Mouse (Mus musculus) left cerebral cortex, adult 11 months (tissue): ENCODE measurements at regions not wholly inside any gene's neighbourhood (a gene's known extent, or its start where the extent isn't known, plus 50 kb on each side); places are given as distances from the start of the nearest gene placed in this dataset.
"Not testable (repeated sequence)": the region's sequence is repeated elsewhere in the genome, so short reads cannot be mapped to it uniquely, and the experiment has no call there.

Experiments used
- DNase-seq: peaks from one replicate; pipeline ENCODE4 v3.0.0; 2022; ENCODE audit warnings: low spot score

DNA sequence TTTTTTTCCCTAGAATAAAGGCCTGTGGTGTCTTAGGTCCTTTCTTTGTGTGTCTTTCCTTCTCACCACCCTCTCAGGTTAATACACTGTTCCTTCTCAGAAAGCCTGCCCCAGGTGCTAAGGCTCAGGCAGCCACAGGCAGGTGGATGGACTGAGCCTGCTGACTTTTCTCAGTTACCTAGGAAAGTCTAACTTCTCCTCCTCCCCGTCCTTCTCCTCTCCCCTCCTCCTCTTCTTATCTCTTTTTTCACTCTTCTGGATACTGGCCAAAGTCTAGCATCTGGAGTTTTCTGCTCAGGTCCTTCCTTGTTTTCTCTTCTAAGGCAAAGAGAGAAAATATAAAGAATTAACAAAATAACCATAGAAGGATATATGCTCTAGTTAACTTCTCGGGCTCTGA is 260.5 kb downstream of the Dad1 start:
- no peak for DNase-seq

DNA sequence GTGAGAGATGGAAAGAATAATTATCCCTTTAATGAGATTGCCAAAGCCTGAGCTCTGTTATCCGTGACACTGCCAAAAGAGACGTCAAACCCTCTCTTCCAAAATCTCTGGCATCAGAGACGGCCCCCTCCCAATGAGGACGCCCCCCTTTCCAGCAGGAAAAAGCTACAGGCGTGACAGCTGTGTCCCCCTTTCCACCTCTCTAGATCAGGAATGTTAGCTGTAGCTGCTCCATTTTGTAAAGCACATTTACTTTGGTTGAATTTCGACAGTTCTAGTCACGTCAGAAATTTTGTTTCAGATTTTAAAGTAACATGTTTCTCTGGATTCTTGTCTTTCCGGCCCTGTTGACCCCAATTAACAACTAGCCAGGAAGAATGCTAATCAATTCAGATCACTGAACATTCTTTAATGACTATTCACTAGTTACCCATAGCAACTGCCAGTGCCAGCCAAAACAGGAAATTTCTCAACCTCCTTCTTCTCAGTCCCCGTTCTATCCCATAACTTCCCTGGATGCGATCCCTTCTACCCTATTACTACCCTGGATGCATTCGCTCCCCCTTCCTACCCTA is 261.1 kb downstream of the Dad1 start:
- DNase-seq = no peak

DNA sequence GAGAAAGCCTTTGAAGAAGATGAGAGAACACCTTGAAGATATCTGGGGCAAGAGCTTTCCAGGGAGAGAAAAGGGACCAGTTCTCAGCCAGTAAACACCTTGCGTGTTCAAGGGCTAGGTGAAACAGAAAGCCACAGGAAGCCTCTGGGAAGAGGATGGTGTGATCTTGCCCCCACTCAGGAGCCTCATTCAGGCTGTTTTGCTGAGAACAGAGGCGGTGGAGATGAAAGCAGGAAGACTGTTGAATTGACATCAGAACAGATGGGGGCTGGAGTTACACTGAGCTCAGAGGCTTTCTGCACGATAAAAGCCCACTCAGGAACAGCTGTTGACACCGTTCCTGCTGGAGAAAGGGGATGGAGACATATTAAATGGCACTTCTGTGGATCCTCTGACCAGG is 262.5 kb downstream of the Dad1 start:
- DNase-seq = no peak

GRCm38 (mm10) chr14:53980771-53981170 is 273.1 kb downstream of the Dad1 start:
- DNase-seq = no peak

DNA sequence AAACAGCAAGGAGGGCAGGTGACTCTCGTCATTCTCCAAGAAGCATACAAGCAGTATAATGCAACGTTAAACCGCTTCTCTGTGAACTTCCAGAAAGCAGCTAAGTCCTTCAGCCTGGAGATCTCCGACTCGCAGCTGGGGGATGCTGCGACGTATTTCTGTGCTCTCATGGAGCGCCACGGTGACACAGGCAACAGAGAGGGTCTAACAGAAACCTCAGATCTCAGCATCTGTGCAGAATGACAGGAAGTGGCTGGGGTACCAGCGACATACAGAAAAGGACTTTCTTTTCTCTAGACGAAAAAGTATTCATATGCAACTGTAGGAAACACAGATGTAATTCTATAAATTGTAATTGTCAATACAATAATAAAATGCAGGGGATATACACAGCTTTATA is 292.5 kb downstream of the Dad1 start:
- not testable (repeated sequence) for DNase-seq

GRCm38 (mm10) chr14:53960779-53961178 is 293.1 kb downstream of the Dad1 start:
- no peak for DNase-seq

DNA sequence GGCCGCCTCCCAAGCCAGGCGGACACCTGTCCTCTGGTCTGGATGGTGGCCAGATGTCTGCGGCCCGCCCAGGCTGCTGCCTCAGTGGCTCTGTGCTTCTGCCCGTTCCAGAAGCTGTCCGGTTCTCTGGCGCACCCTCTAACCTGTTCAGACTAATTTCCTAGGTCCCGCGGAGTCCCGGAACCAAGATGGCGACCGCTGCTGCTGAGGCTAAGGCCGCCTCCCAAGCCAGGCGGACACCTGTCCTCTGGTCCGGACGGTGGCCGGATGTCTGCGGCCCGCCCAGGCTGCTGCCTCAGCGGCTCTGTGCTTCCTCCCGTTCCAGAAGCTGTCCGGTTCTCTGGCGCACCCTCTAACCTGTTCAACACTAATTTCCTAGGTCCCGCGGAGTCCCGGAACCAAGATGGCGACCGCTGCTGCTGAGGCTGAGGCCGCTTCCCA is 318.1 kb downstream of the Dad1 start:
- DNase-seq = peak; percentile 6

DNA sequence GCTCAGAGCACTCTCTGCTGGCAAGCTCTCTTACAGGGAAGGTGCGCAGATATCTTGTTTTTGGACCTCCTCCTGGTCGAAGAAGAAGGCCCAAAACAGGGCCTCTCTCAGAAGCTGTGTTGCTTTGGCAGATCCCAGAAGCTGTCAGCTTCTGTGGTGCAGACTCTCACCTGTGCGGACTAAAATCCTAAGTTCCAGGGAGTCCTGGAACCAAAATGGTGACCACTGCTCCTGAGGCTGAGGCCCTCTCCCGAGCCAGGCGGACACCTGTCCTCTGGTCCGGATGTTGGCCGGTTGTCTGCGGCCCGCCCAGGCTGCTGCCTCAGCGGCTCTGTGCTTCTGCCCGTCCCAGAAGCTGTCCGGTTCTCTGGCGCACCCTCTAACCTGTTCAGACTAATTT is 318.6 kb downstream of the Dad1 start:
- peak; percentile 53 for DNase-seq

GRCm38 (mm10) chr14:53910871-53911270 is 343.0 kb downstream of the Dad1 start:
- DNase-seq = no peak

- DNase-seq = no peak
These were observed 349.3 kb downstream of the Dad1 start for GRCm38 (mm10) chr14:53904578-53904977.

DNA sequence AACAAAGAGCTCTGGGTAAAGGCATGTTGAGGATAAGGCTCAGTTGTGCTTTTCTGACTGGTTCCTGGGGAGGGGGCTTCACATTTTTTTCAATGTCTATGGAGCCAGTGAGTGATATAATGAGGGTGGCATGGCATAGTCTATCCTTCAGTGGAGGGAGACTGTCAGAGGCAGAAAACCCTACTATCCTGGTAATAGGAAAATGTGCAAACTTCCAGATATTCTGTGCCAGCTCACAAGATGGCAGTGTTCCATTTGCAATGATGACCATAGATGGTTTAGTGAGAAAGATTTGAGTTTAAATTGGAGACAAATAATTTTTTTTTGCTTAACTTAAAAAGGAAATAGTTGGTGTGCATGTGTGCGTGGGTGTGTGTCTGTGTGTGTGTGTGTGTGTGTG is 352.8 kb downstream of the Dad1 start:
- no peak for DNase-seq

GRCm38 (mm10) chr14:53881304-53881703 is 372.6 kb downstream of the Dad1 start:
- DNase-seq = no peak

DNA sequence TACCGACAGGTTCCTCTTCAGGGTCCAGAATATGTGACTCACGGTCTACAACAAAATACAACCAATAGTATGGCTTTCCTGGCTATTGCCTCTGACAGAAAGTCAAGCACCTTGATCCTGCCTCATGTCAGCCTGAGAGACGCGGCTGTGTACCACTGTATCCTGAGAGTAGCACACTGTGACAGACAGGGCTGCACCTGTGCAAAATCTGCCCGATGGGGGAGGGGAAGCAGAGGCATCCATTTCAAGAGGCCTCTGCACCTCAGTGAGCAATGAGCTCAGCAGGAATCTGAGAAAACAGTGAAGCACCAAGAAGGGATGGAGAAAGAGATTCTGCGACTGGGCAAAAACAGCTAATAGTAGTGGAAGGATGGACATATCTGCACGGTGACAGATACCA is 377.3 kb downstream of the Dad1 start:
- no peak for DNase-seq

DNA sequence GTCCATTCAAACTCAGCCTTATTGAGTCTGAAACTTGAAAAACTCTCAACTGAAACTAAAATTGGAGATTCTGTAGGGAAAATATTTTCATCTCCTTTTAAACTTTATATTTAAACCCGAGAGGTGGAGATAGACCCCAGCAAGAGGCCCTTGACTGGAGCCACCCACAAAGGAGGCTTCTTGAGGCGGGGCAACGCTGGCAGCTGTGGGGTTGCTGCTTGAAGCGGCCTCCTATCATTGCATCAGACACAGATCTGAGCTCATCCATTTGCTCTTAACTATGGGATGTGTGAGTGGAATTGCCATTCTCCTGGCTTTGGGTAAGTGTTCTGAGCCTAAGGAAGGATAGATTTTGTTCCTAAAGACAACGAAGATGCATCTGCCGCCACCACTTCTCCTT is 378.2 kb downstream of the Dad1 start:
- DNase-seq = no peak

- DNase-seq = no peak
These were observed 406.9 kb downstream of the Dad1 start for GRCm38 (mm10) chr14:53847049-53847448.

DNA sequence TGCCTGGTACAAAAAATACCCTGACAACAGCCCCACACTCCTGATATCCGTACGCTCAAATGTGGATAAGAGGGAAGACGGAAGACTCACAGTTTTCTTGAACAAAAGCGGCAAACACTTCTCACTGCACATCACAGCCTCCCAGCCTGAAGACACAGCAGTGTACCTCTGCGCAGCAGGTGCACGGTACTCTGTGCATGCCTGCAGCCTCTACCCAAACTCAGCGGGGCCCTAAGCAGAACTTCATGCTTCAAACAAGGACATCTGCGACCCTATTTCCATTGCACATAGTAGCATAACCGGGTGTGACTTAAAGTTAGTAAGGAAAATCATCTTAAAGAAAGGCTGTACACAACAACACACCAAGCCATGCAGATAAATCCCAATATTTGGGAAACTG is 408.3 kb downstream of the Dad1 start:
- no peak for DNase-seq

DNA sequence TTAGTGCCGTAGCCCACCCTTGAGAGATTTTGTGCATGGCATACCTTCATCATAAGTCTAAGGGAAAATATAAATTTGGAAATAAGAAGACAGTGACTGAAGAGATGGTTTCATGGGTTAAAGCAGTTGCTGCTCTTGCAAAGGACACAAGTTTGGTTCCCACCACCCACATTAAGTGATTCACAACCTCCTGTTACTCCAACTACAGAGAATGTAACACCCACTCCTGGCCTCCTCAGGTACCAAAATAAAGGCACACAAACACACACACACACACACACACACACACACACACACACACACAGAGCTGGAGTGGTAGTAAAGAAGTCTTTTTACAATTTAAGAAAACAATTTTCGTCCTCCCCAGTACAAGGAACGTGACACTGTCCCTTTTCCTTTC is 421.4 kb downstream of the Dad1 start:
- DNase-seq = no peak

DNA sequence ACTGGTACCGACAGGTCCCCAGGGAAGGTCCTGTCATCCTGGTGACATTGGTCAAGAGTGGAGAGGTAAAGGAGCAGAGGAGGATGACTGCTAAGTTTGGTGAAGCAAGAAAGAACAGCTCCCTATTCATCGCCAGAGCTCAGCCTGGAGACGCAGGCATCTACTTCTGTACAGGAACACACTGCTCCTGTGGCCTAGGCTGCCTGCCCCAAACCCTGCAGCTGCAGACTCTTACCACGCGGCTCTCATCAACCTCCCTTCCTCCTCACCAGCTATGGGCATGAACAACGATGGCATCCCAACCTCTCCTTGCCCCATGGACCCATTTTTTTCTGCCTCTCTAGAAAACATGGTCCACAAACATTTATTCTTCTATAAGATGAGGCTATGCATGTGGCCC is 422.3 kb downstream of the Dad1 start:
- no peak for DNase-seq

DNA sequence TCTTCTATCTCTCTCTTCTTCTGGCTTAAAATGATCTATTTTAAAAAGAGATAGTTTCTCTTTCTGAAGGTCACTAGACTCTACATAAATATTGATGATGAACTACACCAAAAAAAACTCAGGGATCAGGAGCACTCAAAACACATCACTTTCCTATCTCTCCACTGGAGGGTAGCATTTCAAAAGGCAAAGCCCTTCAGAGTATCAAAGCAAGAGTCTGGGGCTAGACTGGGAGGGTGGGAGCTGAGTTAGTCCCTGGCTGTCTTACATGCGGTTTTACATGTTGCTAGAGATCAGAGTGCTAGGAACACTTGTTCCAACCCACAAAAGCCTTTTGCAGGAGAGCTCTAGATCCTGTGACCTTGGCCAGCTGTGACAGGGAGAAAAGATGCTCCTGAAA is 423.2 kb downstream of the Dad1 start:
- no peak for DNase-seq

DNA sequence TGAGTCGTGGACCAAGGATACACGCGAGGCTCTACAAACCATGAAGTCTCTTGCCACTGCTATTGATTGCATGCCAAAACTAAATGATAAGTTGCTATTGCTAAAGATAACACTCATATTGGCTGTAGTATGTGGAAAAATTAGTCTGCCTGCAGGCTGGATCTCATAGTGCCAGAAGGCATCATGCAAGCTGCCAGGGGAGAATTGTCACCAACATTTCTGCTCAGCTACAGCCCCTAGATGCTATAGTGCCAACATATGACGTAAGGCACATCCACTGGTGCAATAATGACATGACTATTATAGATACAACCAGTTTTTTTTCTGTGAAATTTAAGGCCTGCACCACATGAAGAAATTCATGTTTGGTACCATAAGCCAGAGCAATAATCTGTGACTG is 427.1 kb downstream of the Dad1 start:
- no peak for DNase-seq

- DNase-seq = peak; percentile 29
These were observed 447.7 kb downstream of the Dad1 start for GRCm38 (mm10) chr14:53806231-53806630.

GRCm38 (mm10) chr14:53803698-53804620 is 449.9 kb downstream of the Dad1 start:
- peak; percentile 31 for DNase-seq

GRCm38 (mm10) chr14:53802547-53802946 is 451.4 kb downstream of the Dad1 start:
- DNase-seq = no peak
